Mouse (Mus musculus) urinary bladder, adult 18-20 months (tissue): ENCODE measurements around the gene Fcf1.

Source experiments
- DNase-seq, 2 experiments: peaks; one replicate each; pipeline ENCODE4 v3.0.0; 2022; ENCODE audit warnings: low spot score in 2 of 2, mixed read lengths in 2 of 2

Gene Fcf1

GRCm38 (mm10) chr12:84968831-84969655 is 1.7 kb upstream of the Fcf1 start:
- DNase-seq, result no peak

- DNase-seq, result no peak
These were observed 855 bp upstream of the Fcf1 start for GRCm38 (mm10) chr12:84969656-84970427.

- no peak for DNase-seq
These were observed 8.7 kb downstream of the Fcf1 start for GRCm38 (mm10) chr12:84979264-84979862.

- no peak for DNase-seq
These were observed 18.8 kb downstream of the Fcf1 start for GRCm38 (mm10) chr12:84989456-84989855.

- DNase-seq, result no peak
These were observed 24.5 kb downstream of the Fcf1 start for GRCm38 (mm10) chr12:84995112-84995761.

- DNase-seq, result peak; percentile 89 to 98
These were observed 25.4 kb downstream of the Fcf1 start, which contains the start of gene Ylpm1 for GRCm38 (mm10) chr12:84996083-84996496. Ylpm1 (plus strand) TSS chr12:84996321.

- DNase-seq, result peak in 1 of 2 experiments; percentile 6
These were observed 26.1 kb downstream of the Fcf1 start for GRCm38 (mm10) chr12:84996501-84997398.

GRCm38 (mm10) chr12:84999053-84999452 is 28.4 kb downstream of the Fcf1 start:
- DNase-seq, result no peak

GRCm38 (mm10) chr12:85006206-85006605 is 35.5 kb downstream of the Fcf1 start:
- no peak for DNase-seq

GRCm38 (mm10) chr12:85007021-85007420 is 36.3 kb downstream of the Fcf1 start:
- no peak for DNase-seq

GRCm38 (mm10) chr12:85009776-85010175 is 39.1 kb downstream of the Fcf1 start:
- DNase-seq, result no peak

GRCm38 (mm10) chr12:85010541-85010940 is 39.8 kb downstream of the Fcf1 start:
- no peak for DNase-seq

- no peak for DNase-seq
These were observed 41.5 kb downstream of the Fcf1 start for GRCm38 (mm10) chr12:85012185-85012584.

- no peak for DNase-seq
These were observed 51.4 kb downstream of the Fcf1 start for GRCm38 (mm10) chr12:85022071-85022470.

GRCm38 (mm10) chr12:85032710-85033109 is 62.0 kb downstream of the Fcf1 start:
- DNase-seq, result no peak
